Mouse (Mus musculus): ENCODE data around the gene Ntrk1. TPM values are rescaled to one million over a fixed set of nuclear protein-coding genes. Genes with fewer than 3 reads are reported as not detected.

The Ntrk1 gene
- total RNA-seq, 2 experiments from 2014 or later = 3.8 to 6.8 TPM

DNA sequence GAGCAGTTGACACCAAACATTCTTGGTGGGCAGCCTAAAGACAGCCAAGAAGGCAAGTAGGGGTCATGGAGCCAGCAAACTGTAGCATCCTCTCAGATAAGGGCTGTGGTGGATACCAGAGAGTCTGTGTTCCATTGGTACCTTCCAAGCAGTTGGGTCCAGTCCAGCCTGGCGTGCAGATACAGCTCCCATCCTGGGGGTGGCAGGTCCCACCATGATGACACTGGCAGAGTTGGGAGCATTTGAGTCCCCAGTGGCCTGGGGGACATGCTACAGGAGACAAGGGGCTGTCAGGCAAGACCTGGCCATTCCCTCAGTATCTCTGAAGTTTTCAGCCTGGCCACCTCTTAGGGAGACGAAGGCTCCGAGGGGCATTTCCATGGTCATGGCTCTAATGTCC lies 42.4 kb downstream of the Ntrk1 start:
- no peak for DNase-seq

DNA sequence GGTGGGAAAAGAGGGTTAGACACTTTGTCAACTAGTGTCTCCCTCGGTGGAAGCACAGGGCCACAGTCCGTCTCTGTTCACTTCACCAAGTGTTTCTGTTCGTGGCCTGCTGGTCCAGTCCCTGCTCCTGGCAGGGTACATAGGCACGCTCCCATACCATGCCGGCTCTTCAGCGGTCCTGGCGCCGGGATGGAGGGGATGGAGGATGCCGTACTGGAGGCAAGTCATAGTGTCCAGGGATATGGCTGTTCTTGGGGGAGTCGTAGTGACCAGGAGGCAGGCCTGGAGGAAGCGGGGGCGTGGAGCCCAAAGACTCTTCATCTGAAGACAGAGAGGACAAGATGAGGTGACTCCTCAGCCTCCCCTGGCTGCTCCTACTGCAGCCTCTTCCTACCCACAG lies 45.0 kb downstream of the Ntrk1 start:
- no peak for DNase-seq

- DNase-seq = peak; percentile 78 to 84
These were observed 45.9 kb downstream of the Ntrk1 start for GRCm38 (mm10) chr3:87749036-87749435.

GRCm38 (mm10) chr3:87748431-87748830 lies 46.5 kb downstream of the Ntrk1 start, which contains the start of gene Lrrc71:
Lrrc71 (minus strand) TSS chr3:87748625.
- DNase-seq = peak; percentile 35 to 44

- DNase-seq = no peak
These were observed 49.8 kb downstream of the Ntrk1 start for GRCm38 (mm10) chr3:87745036-87745659.

DNA sequence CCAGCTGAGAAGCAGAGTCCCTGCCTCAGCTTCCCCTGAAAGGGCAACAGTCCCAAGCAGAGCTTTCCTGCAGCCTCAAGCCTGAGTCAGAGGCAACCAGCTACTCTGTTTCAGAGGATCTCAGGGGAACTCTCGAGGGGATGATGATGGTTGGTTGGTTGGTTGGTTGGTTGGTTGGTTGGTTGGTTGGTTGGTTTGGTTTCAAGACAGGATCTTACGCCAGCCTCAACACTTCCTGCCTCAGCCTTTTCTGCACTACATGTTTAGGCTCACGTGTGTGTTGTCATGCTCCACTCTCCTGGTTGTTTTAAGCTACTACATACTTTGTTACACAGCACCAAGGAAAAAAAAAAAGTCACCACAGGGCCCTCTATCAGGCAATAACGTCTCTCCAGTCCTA lies 51.0 kb downstream of the Ntrk1 start:
- no peak for DNase-seq

GRCm38 (mm10) chr3:87742735-87743134 lies 52.2 kb downstream of the Ntrk1 start:
- DNase-seq = no peak

DNA sequence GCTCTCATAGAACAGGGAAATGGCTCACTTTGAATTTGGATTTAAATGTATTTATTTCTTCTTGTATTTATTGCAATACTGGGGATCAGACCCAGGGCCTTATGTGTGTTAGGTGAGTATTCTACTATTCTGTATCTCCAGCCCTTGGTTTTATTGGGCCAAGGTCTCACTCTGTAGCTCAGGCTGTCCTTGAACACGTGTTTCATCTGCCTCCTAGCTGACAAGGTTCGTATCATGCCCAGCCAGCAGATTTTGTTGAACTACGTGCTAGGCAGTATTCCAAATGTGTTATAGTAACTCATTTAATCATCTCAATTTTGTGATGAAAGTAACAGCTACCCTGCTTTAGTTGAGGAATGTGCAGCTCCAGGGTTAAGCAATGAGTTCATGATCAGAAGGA lies 52.9 kb downstream of the Ntrk1 start:
- no peak for DNase-seq

GRCm38 (mm10) chr3:87738906-87739305 lies 56.1 kb downstream of the Ntrk1 start:
- DNase-seq = peak; percentile 65 to 78

DNA sequence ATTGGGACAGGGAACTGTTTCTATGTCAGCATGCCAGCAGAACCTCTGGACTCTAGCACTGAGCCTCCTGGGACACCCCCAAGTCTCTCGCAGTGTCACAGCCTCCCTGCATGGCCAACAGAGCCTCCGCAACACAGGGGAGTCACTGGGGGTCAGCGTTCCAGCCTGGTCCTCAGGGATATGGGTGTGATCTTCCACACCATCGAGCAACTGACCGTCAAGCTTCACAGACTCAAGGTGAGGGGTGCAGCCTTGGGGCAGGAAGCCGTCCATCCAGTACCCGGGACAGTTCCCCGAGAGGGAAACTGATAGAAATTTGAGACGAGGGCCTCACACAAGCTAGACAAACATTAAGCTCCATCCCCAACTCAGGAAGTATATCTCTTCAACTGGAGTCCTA lies 59.6 kb downstream of the Ntrk1 start:
- DNase-seq = no peak

DNA sequence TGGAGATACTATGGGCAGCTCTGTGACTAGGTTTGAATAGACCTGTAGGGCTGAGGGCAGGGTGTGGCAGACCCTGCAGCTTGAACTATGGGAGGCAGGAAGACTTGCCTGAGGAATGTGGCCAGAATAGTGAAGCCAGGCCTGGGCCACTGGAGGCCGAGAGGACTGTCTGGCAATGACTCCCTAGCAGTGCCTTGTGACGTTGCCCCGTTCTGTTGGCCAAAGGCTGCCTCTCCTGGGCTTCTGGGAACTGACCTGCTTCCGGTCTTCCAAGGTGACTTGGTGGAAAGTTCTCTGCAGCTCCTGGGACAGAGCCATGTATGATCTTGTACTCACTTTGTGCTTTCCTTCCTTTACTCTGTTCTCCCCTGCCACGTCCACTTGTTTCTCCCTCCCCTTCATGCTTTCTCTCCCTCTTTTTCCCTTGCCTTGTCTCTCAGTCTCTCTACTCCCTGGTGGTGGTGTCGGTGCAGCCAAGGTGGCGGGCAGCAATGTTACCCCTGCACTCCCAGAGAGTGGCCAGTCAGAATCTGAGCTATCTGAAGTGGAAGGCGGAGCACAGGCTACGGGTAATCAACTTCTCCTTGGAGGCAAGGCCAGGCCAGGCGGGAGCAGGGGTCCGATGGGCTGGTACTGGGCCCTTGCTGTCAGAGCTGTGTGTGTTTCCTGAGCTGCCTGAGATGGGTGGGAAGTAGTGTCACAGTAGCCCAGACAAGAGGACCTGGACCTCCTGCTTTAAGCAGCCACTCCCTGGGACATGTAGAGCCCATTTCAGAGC lies 60.8 kb downstream of the Ntrk1 start:
- peak; percentile 35 to 36 for DNase-seq

DNA sequence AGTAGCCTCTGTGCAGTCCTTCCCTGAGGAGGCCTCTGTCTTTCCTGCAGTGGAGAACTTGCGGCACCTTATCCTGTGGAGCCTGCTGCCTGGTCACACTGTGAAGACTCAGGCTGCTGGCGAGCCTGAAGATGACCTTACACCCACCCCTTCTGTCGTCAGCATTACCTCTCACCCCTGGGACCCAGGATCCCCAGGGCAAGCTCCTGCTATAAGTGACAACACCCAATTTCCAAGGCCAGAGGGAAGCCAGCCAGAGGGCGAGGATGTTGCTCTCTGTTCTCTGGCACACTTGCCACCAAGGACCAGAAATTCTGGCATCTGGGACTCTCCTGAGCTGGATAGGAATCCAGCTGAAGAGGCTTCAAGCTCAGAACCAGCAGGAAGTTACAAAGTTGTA lies 61.9 kb downstream of the Ntrk1 start:
- peak in 1 of 2 experiments; percentile 52 for DNase-seq

DNA sequence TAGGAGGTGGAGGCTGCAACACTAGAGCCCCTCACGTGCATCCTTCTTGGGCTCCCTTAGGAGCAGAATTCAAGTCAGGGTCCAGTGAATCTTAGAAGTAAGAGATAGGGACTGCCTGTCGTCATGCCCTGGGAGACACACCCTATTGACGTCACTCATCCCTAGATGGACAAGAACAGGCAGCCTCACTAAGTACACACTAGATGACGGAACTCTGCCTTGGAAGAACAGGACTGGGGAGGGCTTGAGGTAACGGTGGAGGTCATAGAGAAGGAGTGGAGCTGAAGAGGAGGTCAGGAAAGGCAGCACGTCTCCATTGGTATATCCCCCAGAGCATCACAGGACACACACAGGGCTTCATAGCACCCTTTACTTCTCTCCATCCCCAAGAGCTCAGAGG lies 66.3 kb downstream of the Ntrk1 start:
- DNase-seq = no peak

Other genes starting within 250 kb of the Ntrk1 start
- 10 to 100 TPM; 38.3 to 39.2 TPM for gene Arhgef11, start 177.6 kb downstream of the Ntrk1 start, total RNA-seq (2021)
- gene Lrrc71, start 46.5 kb downstream of the Ntrk1 start, total RNA-seq (2021) = under 1 TPM; 0.66 to 0.72 TPM
- gene Insrr, start 1.8 kb upstream of the Ntrk1 start, total RNA-seq (2021) = under 1 TPM; 0.56 to 0.86 TPM
- gene Pear1, start 29.1 kb upstream of the Ntrk1 start, total RNA-seq (2021) = 10 to 100 TPM; 20.3 to 30.7 TPM
- under 1 TPM in 1 of 2 experiments, not detected in 1; 0.36 TPM for gene Sh2d2a, start 51.6 kb upstream of the Ntrk1 start, total RNA-seq (2021)
- gene Prcc, start 90.4 kb upstream of the Ntrk1 start, total RNA-seq (2021) = 10 to 100 TPM; 49.2 to 57.4 TPM
- 100 to 1,000 TPM; 187 TPM for gene Hdgf, start 111.2 kb upstream of the Ntrk1 start, total RNA-seq (2021)
- 100 to 1,000 TPM; 116 to 130 TPM for gene Mrpl24, start 124.3 kb upstream of the Ntrk1 start, total RNA-seq (2021)
- 10 to 100 TPM; 20.7 to 22.0 TPM for gene Isg20l2, start 135.2 kb upstream of the Ntrk1 start, total RNA-seq (2021)
- 10 to 100 TPM; 14.3 to 16.1 TPM for gene Rrnad1, start 135.6 kb upstream of the Ntrk1 start, total RNA-seq (2021)
- gene Crabp2, start 153.5 kb upstream of the Ntrk1 start, total RNA-seq (2021) = under 1 TPM in 1 of 2 experiments, not detected in 1; 0.33 TPM
- gene Nes, start 175.9 kb upstream of the Ntrk1 start, total RNA-seq (2021) = 10 to 100 TPM in 1 of 2 experiments, 1 to 10 TPM in 1; 8.8 to 13.3 TPM
- 10 to 100 TPM; 45.9 to 47.8 TPM for gene Bcan, start 205.1 kb upstream of the Ntrk1 start, total RNA-seq (2021)
- gene Hapln2, start 232.4 kb upstream of the Ntrk1 start, total RNA-seq (2021) = not detected
- gene Gpatch4, start 247.9 kb upstream of the Ntrk1 start, total RNA-seq (2021) = 10 to 100 TPM; 12.9 to 20.4 TPM

All from adrenal gland, postnatal 36 days (tissue).